Mouse (Mus musculus) kidney, postnatal 0 days (tissue): ENCODE results near the gene Acp6. TPM values are rescaled to one million over a fixed set of nuclear protein-coding genes. Genes with fewer than 3 reads are reported as not detected.
A peak's percentile ranks its signal among the peaks of the same experiment; 100 is the strongest.

Experiments used
- ATAC-seq: fragments of 200-750 bp; cut with Nextera tagmentation; replicated peaks from 2 replicates; pipeline ENCODE4 v1.8.0; 2017; ENCODE audit warnings: low read depth, moderate number of reproducible peaks, moderate TSS enrichment, moderate library complexity; ENCODE audit not compliant: low FRiP score
- DNase-seq: peaks from one replicate; pipeline ENCODE4 v3.0.0-alpha.2; 2016; ENCODE audit warnings: low spot score
- H3K27ac ChIP-seq: fragments of 300-500 bp; sonication (generic); 2 replicates; pipeline ENCODE4 v1.5.1; 2014; ENCODE audit warnings: mild to moderate bottlenecking
- H3K27me3 ChIP-seq: fragments of 300-500 bp; sonication (generic); 2 replicates; pipeline ENCODE4 v1.6.1; 2014; ENCODE audit warnings: low read length, mixed read lengths; ENCODE audit not compliant: insufficient read depth
- H3K36me3 ChIP-seq: fragments of 300-500 bp; sonication (generic); 2 replicates; pipeline ENCODE4 v1.6.1; 2014; ENCODE audit warnings: low read length, mixed read lengths; ENCODE audit not compliant: insufficient read depth
- H3K4me1 ChIP-seq: fragments of 300-500 bp; sonication (generic); replicated peaks from 2 replicates; pipeline ENCODE4 v1.6.1; 2014; ENCODE audit warnings: antibody characterized with exemption, low read length, mixed read lengths; ENCODE audit not compliant: insufficient read depth
- H3K4me2 ChIP-seq: fragments of 300-500 bp; sonication (generic); 2 replicates; pipeline ENCODE4 v1.6.1; 2014; ENCODE audit warnings: mild to moderate bottlenecking, low read length, moderate library complexity, mixed read lengths
- H3K4me3 ChIP-seq: fragments of 300-500 bp; sonication (generic); replicated peaks from 2 replicates; pipeline ENCODE4 v1.5.1; 2014; ENCODE audit warnings: low read depth, low read length
- H3K9ac ChIP-seq: fragments of 300-500 bp; sonication (generic); 2 replicates; pipeline ENCODE4 v1.6.1; 2014; ENCODE audit warnings: low read depth, low read length
- H3K9me3 ChIP-seq: fragments of 300-500 bp; sonication (generic); replicated peaks from 2 replicates; pipeline ENCODE4 v1.6.1; 2016; ENCODE audit warnings: low read length, inconsistent platforms, mixed read lengths
- CTCF ChIP-seq: IDR thresholded peaks from 2 replicates; pipeline ENCODE4 v1.5.1; 2016; ENCODE audit warnings: antibody characterized with exemption, low read depth, mild to moderate bottlenecking, moderate library complexity
- WGBS: fragments of 180-500 bp; shearing (Covaris S2); extraction: QIAGEN DNeasy Blood & Tissue Kit; methylation state at CpG from one replicate; pipeline ENCODE4 v1.1.7; 2014; 5-methylcytosine and 5-hydroxymethylcytosine counted together
- polyA plus RNA-seq: library from polyadenylated mRNA; unstranded; fragments of >200 nt; fragmentation: Nextera tagmentation; extraction: Ambion mirVana; gene quantifications from 2 replicates; pipeline ENCODE4 v1.2.1, GENCODE M21; 2015

Acp6 gene
- polyA plus RNA-seq, 1 experiment from 2014 or later = 54.2 TPM

DNA sequence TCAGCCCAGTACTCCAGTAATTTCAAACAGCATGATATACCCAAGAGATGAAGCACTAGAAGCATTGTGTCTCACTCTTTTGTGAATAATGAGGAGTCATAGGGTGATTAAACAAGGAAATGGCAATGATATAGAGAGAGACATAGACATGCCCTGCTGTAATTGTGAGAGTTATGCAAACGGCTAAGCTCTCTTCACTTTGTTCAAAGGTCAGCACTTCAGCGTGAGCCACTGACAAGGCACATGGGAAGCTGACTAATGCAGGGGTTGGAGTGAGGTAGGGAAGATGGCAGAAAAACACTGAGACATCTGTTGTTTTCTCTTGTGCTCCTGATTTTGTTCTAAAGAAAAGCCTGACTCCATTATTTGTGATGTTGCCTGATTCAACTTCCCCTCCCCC lies 7.5 kb upstream of the Acp6 start:
- 56% methylated on average over 2 of the region's 2 CpGs for WGBS
- ATAC-seq (no peak), DNase-seq (no peak)
- H3K4me3 ChIP-seq = no peak overlapping the region
- H3K27ac ChIP-seq = no peak overlapping the region
- no peaks in the 10 kb centered on the region for H3K27me3 ChIP-seq
- TF ChIP-seq CTCF = no peak
- H3K9me3 ChIP-seq = no peaks in the 10 kb centered on the region
- no peaks in the 10 kb centered on the region for H3K4me1 ChIP-seq
- H3K4me2 ChIP-seq = no peak overlapping the region
- no peaks in the 10 kb centered on the region for H3K36me3 ChIP-seq
- no peak overlapping the region for H3K9ac ChIP-seq

DNA sequence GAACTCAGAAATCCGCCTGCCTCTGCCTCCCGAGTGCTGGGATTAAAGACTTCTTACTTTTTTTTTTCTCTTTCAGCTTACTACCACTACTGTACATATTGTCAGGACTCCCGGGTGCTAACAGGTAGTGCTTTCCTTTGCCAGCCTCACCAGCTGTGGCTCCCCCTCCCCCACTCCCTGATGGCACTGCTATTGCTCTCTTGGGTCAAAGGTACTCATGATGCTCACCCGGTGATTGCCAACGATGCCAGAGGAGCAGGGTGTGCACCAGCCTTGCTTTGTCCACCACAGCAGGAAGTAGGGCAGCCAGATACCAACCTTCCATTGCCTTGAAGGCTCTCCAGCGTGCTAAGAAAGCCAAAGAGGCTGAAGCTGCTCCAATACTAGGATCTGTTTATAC lies 2.1 kb upstream of the Acp6 start:
- Histone ChIP-seq H3K27ac (no peak overlapping the region), H3K4me1 (0 out of 2 replicates have a peak, but pooled peaks cover 3% of the 10 kb centered on the region), H3K4me2 (no peak overlapping the region), H3K4me3 (no peak overlapping the region), H3K9ac (no peak overlapping the region), H3K9me3 (no peaks in the 10 kb centered on the region), H3K27me3 (no peaks in the 10 kb centered on the region), H3K36me3 (no peaks in the 10 kb centered on the region)
- 95% methylated on average over 6 of the region's 6 CpGs for WGBS
- DNase-seq (no peak), ATAC-seq (no peak)
- no peak for TF ChIP-seq CTCF

DNA sequence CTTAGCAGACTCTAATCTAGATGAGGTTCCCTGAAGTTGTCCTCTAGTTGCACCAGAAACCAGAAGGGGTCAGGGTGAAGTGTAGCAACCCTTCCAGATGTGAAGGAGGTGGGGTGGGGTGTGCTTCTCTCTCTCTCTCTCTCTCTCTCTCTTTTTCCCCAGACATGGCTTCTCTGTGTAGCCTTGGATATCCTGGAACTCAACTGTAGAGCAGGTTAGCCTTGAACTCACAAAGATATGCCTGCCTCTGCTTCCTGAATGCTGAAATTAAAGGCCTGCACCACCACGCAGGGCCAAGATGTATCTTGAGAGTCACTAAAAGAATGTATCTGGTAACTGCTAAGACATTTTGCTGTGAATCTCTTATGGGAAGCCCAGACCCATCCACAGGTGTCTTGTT lies 1.3 kb upstream of the Acp6 start:
- no peak overlapping the region for H3K27ac ChIP-seq
- no peaks in the 10 kb centered on the region for H3K9me3 ChIP-seq
- no peak overlapping the region for H3K4me3 ChIP-seq
- no peak overlapping the region for H3K9ac ChIP-seq
- 92% methylated on average over 1 of the region's 1 CpGs for WGBS
- H3K4me1 ChIP-seq = 0 out of 2 replicates have a peak, but pooled peaks cover 3% of the 10 kb centered on the region
- H3K36me3 ChIP-seq = no peaks in the 10 kb centered on the region
- no peak overlapping the region for H3K4me2 ChIP-seq
- DNase-seq = no peak
- H3K27me3 ChIP-seq = no peaks in the 10 kb centered on the region
- no peak for TF ChIP-seq CTCF
- ATAC-seq = no peak

DNA sequence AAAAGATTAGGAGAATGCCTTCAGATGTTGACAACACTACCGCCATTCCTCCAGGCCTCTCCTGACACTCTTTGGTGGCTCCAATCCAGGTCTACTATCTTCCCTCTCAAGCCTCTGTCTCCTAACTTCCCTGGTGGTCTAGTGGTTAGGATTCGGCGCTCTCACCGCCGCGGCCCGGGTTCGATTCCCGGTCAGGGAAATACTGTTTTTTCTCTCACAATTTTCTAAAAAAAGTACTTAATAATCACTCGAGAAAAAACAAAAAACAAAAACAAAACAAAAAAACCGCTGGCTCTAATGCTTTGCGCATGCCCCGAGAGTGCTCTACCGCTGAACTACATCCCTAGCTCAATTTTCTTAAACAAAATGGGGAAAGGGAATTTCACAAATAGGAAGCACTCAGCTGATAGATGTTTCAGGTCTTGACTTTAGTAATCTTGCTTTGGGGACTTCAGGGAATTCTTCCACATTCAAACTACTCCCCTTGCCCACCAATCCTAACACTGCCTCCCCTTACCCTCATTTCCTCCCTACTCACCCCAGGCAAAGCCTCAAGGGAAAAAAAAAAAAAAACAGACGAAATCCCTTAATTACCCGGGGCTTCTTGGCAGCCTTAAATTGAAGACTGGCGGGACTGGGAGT lies 498 bp upstream of the Acp6 start:
- no peak for TF ChIP-seq CTCF
- peak; percentile 64; the same call in 1 of the 2 replicates for ATAC-seq
- Histone ChIP-seq H3K27me3 (no peaks in the 10 kb centered on the region), H3K9ac (peak overlapping the region; percentile 67; the same call in 1 of the 2 replicates), H3K4me2 (peak overlapping the region; percentile 68), H3K27ac (peak overlapping the region; percentile 90), H3K4me3 (peak overlapping the region; percentile 66), H3K36me3 (no peaks in the 10 kb centered on the region), H3K4me1 (0 out of 2 replicates have a peak, but pooled peaks cover 3% of the 10 kb centered on the region), H3K9me3 (no peaks in the 10 kb centered on the region)
- DNase-seq = peak; percentile 76
- 4% methylated on average over 17 of the region's 17 CpGs for WGBS

DNA sequence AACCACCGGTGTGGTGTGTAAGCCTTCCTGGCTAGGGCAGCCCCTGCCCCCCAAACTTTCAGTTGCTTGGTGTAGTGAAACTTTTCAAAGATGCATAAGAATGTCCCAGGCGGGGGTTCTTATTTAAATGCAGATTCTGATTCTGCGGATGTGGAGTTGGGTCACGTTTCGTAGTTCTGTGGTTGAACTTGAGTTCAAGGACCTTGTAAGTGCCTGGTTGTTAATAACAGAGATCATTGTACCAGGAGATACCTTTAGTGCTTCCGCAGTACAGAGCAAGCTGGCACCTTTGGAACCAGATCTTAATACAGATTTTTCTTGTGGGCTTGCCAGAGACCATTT lies 903 bp downstream of the Acp6 start:
- Histone ChIP-seq H3K27me3 (no peaks in the 10 kb centered on the region), H3K4me1 (0 out of 2 replicates have a peak, but pooled peaks cover 3% of the 10 kb centered on the region), H3K4me2 (peak overlapping the region; percentile 68), H3K9me3 (no peaks in the 10 kb centered on the region), H3K4me3 (peak overlapping the region; percentile 66), H3K36me3 (no peaks in the 10 kb centered on the region), H3K9ac (peak overlapping the region; percentile 67), H3K27ac (peak overlapping the region; percentile 90)
- TF ChIP-seq CTCF = no peak
- no peak for DNase-seq
- ATAC-seq = no peak
- 13% methylated on average over 6 of the region's 6 CpGs for WGBS

DNA sequence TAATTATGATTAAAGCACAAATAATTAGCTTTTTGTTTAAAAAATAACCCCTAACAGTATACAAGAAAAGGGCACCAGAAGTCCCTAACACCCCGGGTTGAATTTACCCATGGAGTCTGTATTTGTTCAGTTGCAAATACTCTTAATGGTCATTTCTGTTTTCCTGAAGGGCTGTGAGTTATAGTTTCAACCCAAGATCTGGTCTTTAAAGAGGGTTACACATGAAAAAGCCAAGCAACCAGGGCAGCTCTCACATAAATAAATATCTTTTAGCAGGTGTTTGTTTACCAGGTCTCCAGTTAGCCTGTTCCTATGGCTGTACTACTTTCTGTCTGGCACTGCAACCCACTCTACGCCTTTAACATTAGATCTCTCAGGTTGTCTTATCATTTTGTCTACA lies 1.4 kb downstream of the Acp6 start:
- no peak overlapping the region for H3K9ac ChIP-seq
- 0 out of 2 replicates have a peak, but pooled peaks cover 3% of the 10 kb centered on the region for H3K4me1 ChIP-seq
- TF ChIP-seq CTCF = no peak
- H3K4me3 ChIP-seq = no peak overlapping the region
- ATAC-seq (no peak), DNase-seq (no peak)
- WGBS = 71% methylated on average over 2 of the region's 2 CpGs
- peak overlapping the region; percentile 68 for H3K4me2 ChIP-seq
- H3K27ac ChIP-seq = no peak overlapping the region
- H3K9me3 ChIP-seq = no peaks in the 10 kb centered on the region
- no peaks in the 10 kb centered on the region for H3K36me3 ChIP-seq
- no peaks in the 10 kb centered on the region for H3K27me3 ChIP-seq

DNA sequence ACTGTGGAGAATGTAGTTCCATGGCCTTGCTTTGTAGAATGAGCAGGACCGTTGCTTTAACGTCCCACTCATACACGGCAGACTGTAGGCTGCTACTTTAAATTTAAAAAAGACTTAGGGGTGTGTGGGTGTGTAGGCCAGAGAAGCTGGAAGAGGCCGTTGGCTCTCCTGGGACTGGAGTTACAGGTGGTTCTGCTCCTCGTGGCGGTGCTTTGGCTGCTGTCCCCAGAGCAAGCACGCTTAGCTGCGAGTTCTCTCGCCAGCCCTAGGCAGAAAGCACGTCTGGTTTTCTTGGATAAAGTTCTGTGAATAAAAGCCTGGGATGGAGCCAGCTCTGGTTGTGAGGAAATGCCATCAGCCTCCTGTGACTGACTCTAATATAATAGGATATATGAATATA lies 2.3 kb downstream of the Acp6 start:
- no peak for TF ChIP-seq CTCF
- Histone ChIP-seq H3K27me3 (no peaks in the 10 kb centered on the region), H3K4me1 (0 out of 2 replicates have a peak, but pooled peaks cover 3% of the 10 kb centered on the region), H3K27ac (no peak overlapping the region), H3K9me3 (no peaks in the 10 kb centered on the region), H3K4me2 (peak overlapping the region; percentile 27), H3K4me3 (no peak overlapping the region), H3K36me3 (no peaks in the 10 kb centered on the region), H3K9ac (no peak overlapping the region)
- ATAC-seq (no peak), DNase-seq (peak; percentile 37)
- 40% methylated on average over 10 of the region's 10 CpGs for WGBS
